Mouse (Mus musculus): ENCODE measurements around the gene Acad12.
"Not testable (repeated sequence)": the region's sequence is repeated elsewhere in the genome, so short reads cannot be mapped to it uniquely, and the experiment has no call there.

Acad12 gene

GRCm38 (mm10) chr5:121618592-121619513, at the start of gene Acad12:
Gene Acad12 (minus strand): TSS chr5:121618938.
- DNase-seq (ENCODE audit: extremely low spot score, low spot score) = peak; percentile 96

- no peak for DNase-seq (ENCODE audit: extremely low spot score, low spot score)
Observed at GRCm38 (mm10) chr5:121668411-121668810, 49.7 kb upstream of the Acad12 start.

GRCm38 (mm10) chr5:121667067-121667466, 48.3 kb upstream of the Acad12 start:
- DNase-seq (ENCODE audit: extremely low spot score, low spot score) = no peak

- no peak for DNase-seq (ENCODE audit: extremely low spot score, low spot score)
Observed at GRCm38 (mm10) chr5:121664971-121665370, 46.2 kb upstream of the Acad12 start.

- no peak for DNase-seq (ENCODE audit: extremely low spot score, low spot score)
Observed at GRCm38 (mm10) chr5:121664078-121664477, 45.3 kb upstream of the Acad12 start.

GRCm38 (mm10) chr5:121663456-121663855, 44.7 kb upstream of the Acad12 start:
- no peak for DNase-seq (ENCODE audit: extremely low spot score, low spot score)

GRCm38 (mm10) chr5:121661494-121661893, 42.8 kb upstream of the Acad12 start:
- no peak for DNase-seq (ENCODE audit: extremely low spot score, low spot score)

GRCm38 (mm10) chr5:121660897-121661254, 42.1 kb upstream of the Acad12 start:
- no peak for DNase-seq (ENCODE audit: extremely low spot score, low spot score)

GRCm38 (mm10) chr5:121660059-121660896, 41.5 kb upstream of the Acad12 start, which contains the start of the genes Acad10 and Brap:
Gene Acad10 (minus strand): TSS chr5:121660514.
Gene Brap (plus strand): TSS chr5:121660563.
- DNase-seq (ENCODE audit: extremely low spot score, low spot score) = peak; percentile 98

- DNase-seq (ENCODE audit: extremely low spot score, low spot score) = not testable (repeated sequence)
Observed at GRCm38 (mm10) chr5:121657656-121658055, 38.9 kb upstream of the Acad12 start.

- DNase-seq (ENCODE audit: extremely low spot score, low spot score) = not testable (repeated sequence)
Observed at GRCm38 (mm10) chr5:121656866-121657265, 38.1 kb upstream of the Acad12 start.

GRCm38 (mm10) chr5:121654526-121654925, 35.8 kb upstream of the Acad12 start:
- DNase-seq (ENCODE audit: extremely low spot score, low spot score) = no peak

- no peak for DNase-seq (ENCODE audit: extremely low spot score, low spot score)
Observed at GRCm38 (mm10) chr5:121649134-121649533, 30.4 kb upstream of the Acad12 start.

GRCm38 (mm10) chr5:121639601-121640000, 20.9 kb upstream of the Acad12 start:
- no peak for DNase-seq (ENCODE audit: extremely low spot score, low spot score)

- no peak for DNase-seq (ENCODE audit: extremely low spot score, low spot score)
Observed at GRCm38 (mm10) chr5:121637296-121637695, 18.6 kb upstream of the Acad12 start.

GRCm38 (mm10) chr5:121634668-121635067, 15.9 kb upstream of the Acad12 start:
- DNase-seq (ENCODE audit: extremely low spot score, low spot score) = no peak

- DNase-seq (ENCODE audit: extremely low spot score, low spot score) = no peak
Observed at GRCm38 (mm10) chr5:121632804-121633203, 14.1 kb upstream of the Acad12 start.

- DNase-seq (ENCODE audit: extremely low spot score, low spot score) = not testable (repeated sequence)
Observed at GRCm38 (mm10) chr5:121631106-121631647, 12.4 kb upstream of the Acad12 start.

- peak; percentile 72 for DNase-seq (ENCODE audit: extremely low spot score, low spot score)
Observed at GRCm38 (mm10) chr5:121627871-121628270, 9.1 kb upstream of the Acad12 start.

GRCm38 (mm10) chr5:121623241-121623640, 4.5 kb upstream of the Acad12 start:
- no peak for DNase-seq (ENCODE audit: extremely low spot score, low spot score)

- no peak for DNase-seq (ENCODE audit: extremely low spot score, low spot score)
Observed at GRCm38 (mm10) chr5:121621102-121621501, 2.4 kb upstream of the Acad12 start.

- DNase-seq (ENCODE audit: extremely low spot score, low spot score) = not testable (repeated sequence)
Observed at GRCm38 (mm10) chr5:121614921-121615320, 3.8 kb downstream of the Acad12 start.
